Mouse (Mus musculus): ENCODE results near the gene Srek1ip1.

GRCm38 (mm10) chr13:104866726-104867125 is 74.4 kb downstream of the Srek1ip1 start:
- TF ChIP-seq KAT2A (conservative IDR thresholded peaks at IDR 0.05; ENCODE audit: low read depth, low read length) (no peak), EP300 (IDR thresholded peaks at IDR 0.05; ENCODE audit: low read depth in 1 of 2, low read length in 2 of 2) (no peak), ZKSCAN1 (IDR thresholded peaks at IDR 0.05; ENCODE audit: low read depth, low read length) (no peak), HCFC1 (IDR thresholded peaks at IDR 0.05; ENCODE audit: low read depth, low read length) (no peak), TCF12 (IDR thresholded peaks at IDR 0.05; ENCODE audit: low read depth, low read length) (no peak), GATA1 (IDR thresholded peaks at IDR 0.05; ENCODE audit: low read depth, low read length) (no peak), POLR2A (IDR thresholded peaks at IDR 0.05; ENCODE audit: control insufficient read depth in 1 of 2, insufficient read depth in 1 of 2, low read depth in 1 of 2, low read length in 2 of 2, poor library complexity in 1 of 2) (no peak), CTCF (IDR thresholded peaks at IDR 0.05 in 2 of 3, conservative IDR thresholded peaks at IDR 0.05 in 1 of 3; ENCODE audit: control insufficient read depth in 1 of 3, insufficient read depth in 1 of 3, low read depth in 2 of 3, low read length in 3 of 3, poor library complexity in 1 of 3, severe bottlenecking in 1 of 3) (no peak), POLR2AphosphoS5 (IDR thresholded peaks at IDR 0.05; ENCODE audit: borderline replicate concordance, low read depth, low read length) (no peak), USF1 (IDR thresholded peaks at IDR 0.05; ENCODE audit: low read depth, low read length) (no peak), POLR2AphosphoS2 (IDR thresholded peaks at IDR 0.05; ENCODE audit: low read length) (no peak), USF2 (IDR thresholded peaks at IDR 0.05; ENCODE audit: borderline replicate concordance in 1 of 2, insufficient read depth in 1 of 2, low read depth in 1 of 2, low read length in 2 of 2) (no peak)
